Mouse (Mus musculus) ES-Bruce4 (cell line): ENCODE data around the gene Atg7.

Source experiments
- CTCF ChIP-seq: IDR thresholded peaks from one replicate; pipeline ENCODE4 v1.8.1; 2011; ENCODE audit warnings: low read depth, low read length
- EP300 ChIP-seq: IDR thresholded peaks from 2 replicates; pipeline ENCODE4 v1.6.1; 2011; ENCODE audit warnings: low read depth, low read length; ENCODE audit not compliant: insufficient read depth
- POLR2A ChIP-seq: IDR thresholded peaks from one replicate; pipeline ENCODE4 v1.8.1; 2011; ENCODE audit warnings: low read length; ENCODE audit not compliant: insufficient read depth

DNA sequence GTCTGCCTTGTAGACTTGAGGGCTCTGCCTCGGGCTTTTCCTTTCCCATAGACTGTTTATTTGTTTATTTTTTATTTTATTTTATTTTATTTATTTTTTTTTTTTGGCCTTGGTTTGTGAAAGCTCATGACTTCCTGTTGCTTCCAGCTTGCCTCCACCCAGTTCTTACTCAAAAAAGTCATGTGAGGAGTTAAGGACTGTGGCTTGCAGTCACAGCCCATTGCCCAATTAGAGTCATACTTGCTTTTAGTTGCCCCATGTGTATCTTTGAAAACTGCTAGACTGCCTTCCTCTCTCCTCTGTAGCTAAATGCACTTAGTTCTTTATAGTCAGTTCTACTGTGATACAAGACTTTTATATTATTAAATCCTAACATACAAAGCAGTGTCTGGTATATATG is 1.6 kb downstream of the Atg7 start:
- no peak for TF ChIP-seq CTCF
- no peak for TF ChIP-seq POLR2A
- TF ChIP-seq EP300: no peak
